Mouse (Mus musculus) hindlimb bud, embryonic 11.5 days (tissue): ENCODE measurements around the gene Gm9970.
A peak's percentile ranks its signal among the peaks of the same experiment; 100 is the strongest.

ENCODE experiments used
- DNase-seq: peaks from one replicate; pipeline ENCODE4 v3.0.0-alpha.2; 2012; ENCODE audit warnings: low read depth, low spot score; ENCODE audit errors: extremely low spot score

The Gm9970 gene

GRCm38 (mm10) chr5:31197072-31197471 lies 44.0 kb downstream of the Gm9970 start:
- no peak for DNase-seq

GRCm38 (mm10) chr5:31196207-31196606 lies 44.8 kb downstream of the Gm9970 start:
- no peak for DNase-seq

DNA sequence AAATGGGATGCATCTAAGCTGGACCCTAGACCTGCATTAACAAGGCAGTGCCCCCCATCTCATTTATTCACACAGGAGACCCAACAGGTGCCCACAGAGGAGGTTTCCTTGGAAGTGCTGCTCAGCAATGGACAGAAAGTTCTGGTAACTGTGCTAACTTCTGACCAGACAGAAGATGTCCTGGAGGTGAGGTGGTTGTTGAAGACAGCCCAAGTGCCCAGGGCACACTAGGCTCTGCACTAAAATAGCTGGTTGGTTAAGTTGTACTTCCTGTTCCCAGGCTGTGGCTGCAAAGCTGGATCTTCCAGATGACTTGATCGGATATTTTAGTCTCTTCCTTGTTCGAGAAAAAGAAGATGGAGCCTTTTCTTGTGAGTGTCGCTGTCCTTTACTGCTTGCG lies 45.4 kb downstream of the Gm9970 start:
- no peak for DNase-seq

GRCm38 (mm10) chr5:31194486-31195485 lies 46.2 kb downstream of the Gm9970 start:
- DNase-seq, result no peak

DNA sequence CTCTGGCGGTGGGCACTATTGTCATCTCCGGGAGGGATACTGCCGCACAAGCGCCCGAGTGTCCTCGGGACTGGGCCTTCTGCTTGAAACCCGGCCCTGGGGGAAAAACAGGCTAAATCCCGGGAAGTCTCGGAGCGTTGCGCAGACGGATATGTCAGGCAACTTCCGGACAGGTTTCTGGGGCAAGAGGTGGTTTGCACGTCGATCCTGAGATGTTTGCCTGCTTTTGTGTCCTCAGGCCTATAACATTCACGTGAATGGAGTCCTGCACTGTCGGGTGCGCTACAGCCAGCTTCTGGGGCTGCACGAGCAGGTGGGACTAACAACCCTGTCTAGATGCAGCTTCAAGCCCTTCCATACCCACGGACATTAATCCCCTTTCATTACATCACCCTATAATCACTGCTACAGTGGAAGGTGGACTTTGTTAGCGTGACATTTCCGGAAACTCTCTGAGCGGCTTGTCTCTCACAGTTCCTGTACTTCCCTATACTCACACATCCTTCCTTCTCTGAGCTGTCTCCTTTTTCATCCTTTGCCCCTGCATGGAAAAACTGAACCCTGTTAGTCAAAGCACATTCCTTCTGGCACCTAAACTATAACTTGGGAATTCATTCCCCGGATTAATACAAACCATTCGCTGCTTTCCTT lies 47.3 kb downstream of the Gm9970 start:
- no peak for DNase-seq

DNA sequence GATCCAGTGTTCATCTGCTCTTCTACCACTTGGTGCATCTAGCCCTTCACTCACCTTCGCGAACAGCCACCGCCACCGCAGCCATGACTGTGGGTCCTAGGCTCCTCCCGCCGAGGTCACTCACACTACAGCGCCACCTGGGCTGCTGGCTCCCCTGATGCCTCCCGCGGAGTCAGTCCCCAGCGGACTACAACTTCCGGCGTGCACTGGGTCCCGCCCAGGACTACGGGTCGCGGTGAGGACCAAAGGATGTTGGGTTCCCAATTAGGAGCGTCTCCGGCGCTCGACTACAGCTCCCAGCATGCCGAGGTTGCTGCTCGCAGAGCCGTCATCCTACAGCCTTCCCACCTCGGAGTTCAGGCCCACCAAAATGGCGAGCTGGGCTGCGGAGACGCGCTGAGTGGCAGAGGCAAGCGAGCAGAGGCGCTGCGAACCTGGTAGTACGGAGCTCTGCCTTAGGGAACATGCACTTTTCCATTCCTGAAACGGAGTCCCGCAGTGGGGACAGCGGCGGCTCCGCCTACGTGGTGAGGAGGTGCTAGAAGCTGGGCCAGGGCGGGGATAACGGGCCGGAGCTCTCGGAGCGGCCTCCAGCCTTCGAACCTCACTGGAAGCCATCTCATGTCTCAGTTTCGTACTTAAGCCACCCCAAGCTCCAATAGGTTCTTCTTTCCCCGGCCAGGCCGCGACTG lies 47.9 kb downstream of the Gm9970 start, which contains the start of the genes Snx17 and Eif2b4:
TSS of gene Snx17 (plus strand) at position 289 of the 692 bp plus-strand sequence.
TSS of gene Eif2b4 (minus strand) at position 492 of the 692 bp plus-strand sequence.
- DNase-seq, result peak; percentile 94

DNA sequence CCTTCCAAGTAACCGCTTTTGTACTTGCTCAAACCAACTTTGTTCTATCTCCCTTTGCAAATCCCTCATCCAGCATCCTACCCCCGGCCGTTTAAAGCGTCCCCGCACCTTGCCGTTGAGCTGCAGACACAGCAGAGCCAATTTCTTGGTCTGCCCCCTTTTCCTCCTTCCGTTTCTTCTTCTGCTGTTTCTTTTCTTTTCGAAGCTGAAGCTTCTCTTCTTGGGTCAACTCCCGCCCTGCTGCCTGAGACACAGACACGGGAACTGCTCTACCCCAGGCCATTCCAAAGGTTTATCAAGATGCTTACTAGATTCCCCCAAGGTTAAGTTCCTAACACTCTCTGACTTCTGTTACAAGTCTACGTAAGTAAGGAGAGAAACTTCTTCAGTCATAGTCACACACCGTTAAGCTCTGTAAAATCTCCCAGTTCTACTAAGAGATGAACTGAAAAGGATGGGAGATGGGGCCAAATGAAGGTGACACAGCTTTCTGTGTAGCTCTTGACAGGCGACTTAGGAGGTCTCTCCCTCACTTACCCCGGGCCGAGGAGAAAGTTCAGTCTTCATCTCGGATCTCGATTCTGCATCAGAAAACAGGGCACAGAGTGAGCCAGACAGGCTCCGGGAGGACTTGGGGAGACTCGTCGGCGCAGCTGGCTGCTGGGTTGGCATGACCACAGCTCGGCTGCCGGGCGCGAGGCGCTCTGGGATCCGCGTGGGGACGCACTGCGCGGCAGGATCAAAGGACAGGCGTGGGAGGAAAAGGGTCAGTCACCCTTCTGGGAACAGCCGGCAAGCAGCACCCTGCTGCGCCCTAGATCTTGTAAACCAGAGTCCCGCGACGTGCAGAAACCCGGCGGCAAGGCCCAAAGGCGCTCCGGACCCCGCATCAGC lies 48.7 kb downstream of the Gm9970 start:
- DNase-seq, result no peak
